Mouse (Mus musculus) spleen, adult 2 months (tissue): ENCODE data around the gene Cmip.

Source experiments
- CTCF ChIP-seq: fragments of 200-500 bp; IDR thresholded peaks from 2 replicates; pipeline ENCODE4 v1.5.1; 2011; ENCODE audit warnings: mild to moderate bottlenecking, inconsistent platforms; ENCODE audit not compliant: insufficient read depth, insufficient read length, insufficient replicate concordance; ENCODE audit errors: extremely low read depth
- POLR2A ChIP-seq: fragments of 200-500 bp; IDR thresholded peaks from 2 replicates; pipeline ENCODE4 v1.6.1; 2011; ENCODE audit warnings: low read depth, low read length, inconsistent platforms

GRCm38 (mm10) chr8:117302072-117302471 lies 45.2 kb downstream of the Cmip start:
- TF ChIP-seq CTCF = no peak
- TF ChIP-seq POLR2A = no peak
